Mouse (Mus musculus) intestine, embryonic 14.5 days (tissue): ENCODE results near the gene Kat6b. TPM values are rescaled to one million over a fixed set of nuclear protein-coding genes. Genes with fewer than 3 reads are reported as not detected.

ENCODE experiments used
- polyA plus RNA-seq: library from polyadenylated mRNA; unstranded; fragments of >200 nt; fragmentation: Nextera tagmentation; extraction: Ambion mirVana; gene quantifications from 2 replicates; pipeline ENCODE4 v1.2.1, GENCODE M21; 2014

The Kat6b gene
- polyA plus RNA-seq, 1 experiment from 2014 or later: 19.6 TPM

Other genes with a start within 250 kb of the Kat6b start
- gene Dupd1, start 233.1 kb downstream of the Kat6b start, polyA plus RNA-seq: not detected in 2 replicates